Mouse (Mus musculus) activated CD4-positive, CD25-positive, alpha-beta regulatory T cell, adult 4 months (primary cell): ENCODE results near the gene Iqgap1. TPM values are rescaled to one million over a fixed set of nuclear protein-coding genes. Genes with fewer than 3 reads are reported as not detected.
A peak's percentile ranks its signal among the peaks of the same experiment; 100 is the strongest.

Experiments
- ATAC-seq: one replicate; pipeline ENCODE4 v1.8.0; 2017
- polyA plus RNA-seq, 2 experiments: library from polyadenylated mRNA; unstranded; fragments of 100-300 nt; shearing (Covaris generic); gene quantifications; one replicate each; pipeline ENCODE4 v1.2.1; 2017

Iqgap1 gene
- polyA plus RNA-seq, 2 experiments from 2014 or later, result 203 to 267 TPM

GRCm38 (mm10) chr7:80802412-80803160 is 23.2 kb downstream of the Iqgap1 start:
- ATAC-seq, result peak; percentile 46

- no peak for ATAC-seq
Measured at GRCm38 (mm10) chr7:80799307-80799706, 26.5 kb downstream of the Iqgap1 start.

- ATAC-seq, result no peak
Measured at GRCm38 (mm10) chr7:80796805-80797567, 28.8 kb downstream of the Iqgap1 start.

GRCm38 (mm10) chr7:80796258-80796657 is 29.5 kb downstream of the Iqgap1 start:
- ATAC-seq, result no peak

- ATAC-seq, result no peak
Measured at GRCm38 (mm10) chr7:80789534-80789933, 36.2 kb downstream of the Iqgap1 start.

- peak; percentile 90 for ATAC-seq
Measured at GRCm38 (mm10) chr7:80789061-80789460, 36.7 kb downstream of the Iqgap1 start.

GRCm38 (mm10) chr7:80788002-80788401 is 37.8 kb downstream of the Iqgap1 start:
- no peak for ATAC-seq

GRCm38 (mm10) chr7:80786746-80787145 is 39.0 kb downstream of the Iqgap1 start:
- ATAC-seq, result no peak

GRCm38 (mm10) chr7:80783841-80784240 is 41.9 kb downstream of the Iqgap1 start:
- no peak for ATAC-seq

GRCm38 (mm10) chr7:80782155-80783109 is 43.3 kb downstream of the Iqgap1 start:
- peak; percentile 55 for ATAC-seq

- ATAC-seq, result no peak
Measured at GRCm38 (mm10) chr7:80781444-80782120, 44.2 kb downstream of the Iqgap1 start.

GRCm38 (mm10) chr7:80778958-80779669 is 46.7 kb downstream of the Iqgap1 start:
- peak; percentile 75 for ATAC-seq

GRCm38 (mm10) chr7:80778376-80778775 is 47.4 kb downstream of the Iqgap1 start:
- no peak for ATAC-seq

GRCm38 (mm10) chr7:80777151-80777550 is 48.6 kb downstream of the Iqgap1 start:
- no peak for ATAC-seq

- ATAC-seq, result no peak
Measured at GRCm38 (mm10) chr7:80776090-80776489, 49.7 kb downstream of the Iqgap1 start.

GRCm38 (mm10) chr7:80775448-80775904 is 50.3 kb downstream of the Iqgap1 start:
- ATAC-seq, result no peak

GRCm38 (mm10) chr7:80774615-80775447 is 50.9 kb downstream of the Iqgap1 start:
- ATAC-seq, result no peak

- ATAC-seq, result no peak
Measured at GRCm38 (mm10) chr7:80773834-80774614, 51.8 kb downstream of the Iqgap1 start.

GRCm38 (mm10) chr7:80770466-80770865 is 55.3 kb downstream of the Iqgap1 start:
- no peak for ATAC-seq
